Mouse (Mus musculus) thymus, postnatal 4 days (tissue): ENCODE measurements around the gene Cnrip1.

Source experiments
- DNase-seq: peaks from one replicate; pipeline ENCODE4 v3.0.0; 2021

Cnrip1 gene

DNA sequence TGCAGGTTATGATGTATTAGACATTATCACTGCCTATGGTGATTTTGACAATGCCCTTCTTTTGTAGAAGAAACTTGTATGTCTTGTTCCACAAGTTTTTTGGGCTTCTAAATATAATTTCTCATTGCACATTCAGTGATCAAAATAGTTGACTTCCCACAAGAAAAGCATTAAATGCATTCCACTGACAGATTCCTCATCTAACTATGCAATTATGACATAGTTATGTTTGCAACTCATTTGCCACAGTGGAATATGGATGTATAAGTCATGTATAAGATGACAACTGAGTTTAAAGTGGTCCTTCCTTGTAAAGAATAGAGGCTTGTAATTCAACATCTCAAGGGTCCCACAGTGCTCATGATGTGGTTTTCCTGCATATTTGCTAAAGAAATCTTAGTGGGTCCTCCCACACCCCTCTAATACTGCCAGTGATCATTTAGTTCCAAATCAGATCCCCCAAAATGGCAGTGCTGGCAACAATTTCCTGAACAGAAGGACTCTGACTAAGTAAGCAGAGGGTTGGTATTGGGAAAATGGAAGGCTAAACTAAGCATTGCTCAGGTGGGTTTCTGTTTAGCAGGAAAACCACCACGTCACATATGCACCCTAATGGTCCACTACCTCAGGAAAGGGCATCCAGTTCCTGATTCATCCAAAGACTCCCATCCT lies 61.2 kb downstream of the Cnrip1 start:
- DNase-seq: no peak

DNA sequence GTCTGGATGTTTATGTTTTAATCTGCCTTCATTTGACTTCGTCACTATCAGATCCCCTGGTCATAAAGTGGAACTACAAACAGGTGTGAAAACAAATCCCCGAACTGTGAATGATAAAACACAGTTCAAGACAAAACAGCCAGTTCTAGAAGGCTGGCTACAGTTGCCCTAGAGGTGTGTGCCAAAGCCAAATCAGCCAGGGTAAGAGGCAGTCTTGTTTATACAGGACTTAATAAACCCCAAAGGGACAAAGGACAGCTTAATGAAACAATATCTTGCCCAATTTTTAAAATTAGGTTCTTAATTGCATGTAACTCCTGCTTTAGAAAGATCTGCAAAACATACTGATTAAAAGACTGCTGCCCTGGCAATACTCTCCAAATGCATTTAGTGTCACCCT lies 75.0 kb downstream of the Cnrip1 start:
- DNase-seq: no peak
